Mouse (Mus musculus) heart, postnatal 0 days (tissue): ENCODE measurements at regions not wholly inside any gene's neighbourhood (a gene's known extent, or its start where the extent isn't known, plus 50 kb on each side); places are given as distances from the start of the nearest gene placed in this dataset.
A peak's percentile ranks its signal among the peaks of the same experiment; 100 is the strongest.

Experiments used
- ATAC-seq: fragments of 200-750 bp; cut with Nextera tagmentation; 2 replicates; pipeline ENCODE4 v1.8.0; 2017; ENCODE audit warnings: low read depth, moderate number of reproducible peaks, moderate library complexity; ENCODE audit not compliant: insufficient read depth
- DNase-seq: peaks from one replicate; pipeline ENCODE4 v3.0.0-alpha.2; 2016; ENCODE audit warnings: low spot score
- H3K27ac ChIP-seq: fragments of 300-500 bp; sonication (generic); 2 replicates; pipeline ENCODE4 v1.5.1; 2014; ENCODE audit warnings: low read depth, mild to moderate bottlenecking
- H3K27me3 ChIP-seq: fragments of 300-500 bp; sonication (generic); 2 replicates; pipeline ENCODE4 v1.6.1; 2014; ENCODE audit warnings: low read length, mixed read lengths; ENCODE audit not compliant: control insufficient read depth, insufficient read depth
- H3K36me3 ChIP-seq: fragments of 300-500 bp; sonication (generic); replicated peaks from 2 replicates; pipeline ENCODE4 v1.6.1; 2014; ENCODE audit warnings: low read length, mixed read lengths; ENCODE audit not compliant: control insufficient read depth, insufficient read depth
- H3K4me1 ChIP-seq: fragments of 300-500 bp; sonication (generic); 2 replicates; pipeline ENCODE4 v1.6.1; 2014; ENCODE audit warnings: antibody characterized with exemption; ENCODE audit not compliant: control insufficient read depth, insufficient read depth
- H3K4me2 ChIP-seq: fragments of 300-500 bp; sonication (generic); 2 replicates; pipeline ENCODE4 v1.6.1; 2014; ENCODE audit warnings: low read depth, mild to moderate bottlenecking, low read length, moderate library complexity
- H3K4me3 ChIP-seq: fragments of 300-500 bp; sonication (generic); 2 replicates; pipeline ENCODE4 v1.5.1; 2014; ENCODE audit warnings: low read depth, low read length
- H3K9ac ChIP-seq: fragments of 300-500 bp; sonication (generic); replicated peaks from 2 replicates; pipeline ENCODE4 v1.6.1; 2014; ENCODE audit warnings: low read depth, low read length, mixed read lengths
- H3K9me3 ChIP-seq: fragments of 300-500 bp; sonication (generic); replicated peaks from 2 replicates; pipeline ENCODE4 v1.6.1; 2016; ENCODE audit warnings: low read length; ENCODE audit not compliant: control insufficient read depth
- CTCF ChIP-seq: IDR thresholded peaks from 2 replicates; pipeline ENCODE4 v1.5.1; 2016; ENCODE audit warnings: antibody characterized with exemption, control low read depth, low read depth
- EP300 ChIP-seq: IDR thresholded peaks from 2 replicates; pipeline ENCODE4 v1.6.1; 2016; ENCODE audit warnings: antibody characterized with exemption, low read depth
- WGBS: fragments of 180-500 bp; shearing (Covaris S2); extraction: QIAGEN DNeasy Blood & Tissue Kit; methylation state at CpG from one replicate; pipeline ENCODE4 v1.1.7; 2014; 5-methylcytosine and 5-hydroxymethylcytosine counted together

DNA sequence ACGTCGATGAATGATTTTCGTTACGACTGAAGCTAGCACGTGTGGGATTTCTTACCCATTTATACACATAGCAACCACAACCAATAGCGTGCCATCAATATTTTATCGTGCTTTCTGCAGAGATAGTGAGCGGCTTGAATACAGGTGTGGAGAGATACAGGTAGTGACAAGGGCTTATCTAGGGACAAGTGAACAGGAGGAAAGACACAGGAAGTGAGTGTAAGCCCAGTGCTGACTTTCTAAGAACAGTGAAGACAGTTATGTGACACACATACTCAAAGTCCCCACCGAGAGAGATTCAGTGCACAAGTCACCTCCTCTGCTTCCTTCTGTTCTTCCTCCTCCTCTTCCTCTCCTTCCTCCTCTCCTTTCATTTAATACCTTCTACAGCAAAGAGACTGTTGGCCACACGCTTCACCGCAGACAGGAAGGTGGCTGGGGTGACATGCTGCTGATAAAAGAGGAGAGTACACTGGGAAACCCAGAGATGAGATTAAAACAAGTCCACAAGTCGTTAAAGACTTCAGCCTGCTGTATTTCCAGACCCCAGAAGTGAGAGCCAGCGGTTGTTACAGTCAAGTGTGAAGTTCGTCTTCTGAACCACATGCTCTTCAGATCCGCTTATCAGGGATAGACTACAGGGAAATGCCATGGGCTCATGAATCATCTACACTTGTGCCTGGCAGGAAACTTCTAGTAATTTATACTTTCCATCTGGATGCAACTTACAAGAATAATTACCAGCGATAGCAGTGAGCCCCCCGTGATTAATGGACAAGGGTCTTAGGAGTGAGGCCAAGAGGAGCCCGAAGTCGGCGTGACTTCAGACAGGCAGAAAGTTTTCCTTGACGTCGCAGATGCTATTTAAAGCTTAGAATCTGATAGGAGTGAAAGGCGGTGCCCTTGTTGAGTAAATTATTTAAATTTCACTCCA lies 180.5 kb downstream of the Gxylt1 start:
- no peak overlapping the region for H3K4me3 ChIP-seq
- TF ChIP-seq EP300 (no peak), CTCF (no peak)
- no peak overlapping the region for H3K4me2 ChIP-seq
- H3K4me1 ChIP-seq, result peaks cover 7% of the 10 kb centered on the region; the same call in 1 of the 2 replicates
- 32% methylated on average over 23 of the region's 23 CpGs for WGBS
- no peaks in the 10 kb centered on the region for H3K36me3 ChIP-seq
- DNase-seq, result peak; percentile 23
- H3K27ac ChIP-seq, result no peak overlapping the region
- ATAC-seq, result no peak
- no peaks in the 10 kb centered on the region for H3K9me3 ChIP-seq
- H3K9ac ChIP-seq, result no peak overlapping the region
- no peaks in the 10 kb centered on the region for H3K27me3 ChIP-seq

GRCm38 (mm10) chr15:93091396-93091795 lies 183.6 kb downstream of the Gxylt1 start:
- no peak overlapping the region for H3K4me2 ChIP-seq
- no peak overlapping the region for H3K9ac ChIP-seq
- no peaks in the 10 kb centered on the region for H3K36me3 ChIP-seq
- peaks cover 7% of the 10 kb centered on the region; the same call in 1 of the 2 replicates for H3K4me1 ChIP-seq
- TF ChIP-seq CTCF (no peak), EP300 (no peak)
- no peaks in the 10 kb centered on the region for H3K27me3 ChIP-seq
- WGBS, result 54% methylated on average over 2 of the region's 2 CpGs
- DNase-seq (no peak), ATAC-seq (no peak)
- no peaks in the 10 kb centered on the region for H3K9me3 ChIP-seq
- no peak overlapping the region for H3K4me3 ChIP-seq
- H3K27ac ChIP-seq, result no peak overlapping the region

DNA sequence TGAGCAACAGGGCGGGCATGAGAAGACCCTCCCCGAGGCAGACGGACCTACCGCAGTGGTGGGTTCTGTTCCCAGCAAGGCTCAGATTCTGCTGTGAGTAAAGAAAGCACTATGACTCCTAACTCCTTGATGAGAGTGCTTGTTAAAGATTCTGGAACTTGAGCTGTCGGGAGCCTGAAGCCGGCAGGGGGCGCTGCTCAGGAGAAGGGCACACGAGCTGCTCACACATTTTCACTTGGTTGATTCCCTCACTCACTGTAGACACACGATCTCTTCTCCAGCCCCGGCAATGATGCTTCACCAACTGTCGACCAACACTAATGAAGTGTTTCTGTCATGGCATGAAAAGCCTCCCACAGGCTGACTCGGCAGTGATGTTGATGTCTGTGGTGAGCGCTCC lies 185.6 kb downstream of the Gxylt1 start:
- H3K9ac ChIP-seq, result no peak overlapping the region
- no peaks in the 10 kb centered on the region for H3K36me3 ChIP-seq
- no peaks in the 10 kb centered on the region for H3K27me3 ChIP-seq
- H3K4me3 ChIP-seq, result no peak overlapping the region
- 21% methylated on average over 13 of the region's 13 CpGs for WGBS
- ATAC-seq, result no peak
- H3K4me2 ChIP-seq, result no peak overlapping the region
- peak; percentile 14 for DNase-seq
- H3K27ac ChIP-seq, result no peak overlapping the region
- peaks cover 5% of the 10 kb centered on the region; the same call in 1 of the 2 replicates for H3K4me1 ChIP-seq
- no peaks in the 10 kb centered on the region for H3K9me3 ChIP-seq
- TF ChIP-seq CTCF (peak; percentile 59), EP300 (no peak)

DNA sequence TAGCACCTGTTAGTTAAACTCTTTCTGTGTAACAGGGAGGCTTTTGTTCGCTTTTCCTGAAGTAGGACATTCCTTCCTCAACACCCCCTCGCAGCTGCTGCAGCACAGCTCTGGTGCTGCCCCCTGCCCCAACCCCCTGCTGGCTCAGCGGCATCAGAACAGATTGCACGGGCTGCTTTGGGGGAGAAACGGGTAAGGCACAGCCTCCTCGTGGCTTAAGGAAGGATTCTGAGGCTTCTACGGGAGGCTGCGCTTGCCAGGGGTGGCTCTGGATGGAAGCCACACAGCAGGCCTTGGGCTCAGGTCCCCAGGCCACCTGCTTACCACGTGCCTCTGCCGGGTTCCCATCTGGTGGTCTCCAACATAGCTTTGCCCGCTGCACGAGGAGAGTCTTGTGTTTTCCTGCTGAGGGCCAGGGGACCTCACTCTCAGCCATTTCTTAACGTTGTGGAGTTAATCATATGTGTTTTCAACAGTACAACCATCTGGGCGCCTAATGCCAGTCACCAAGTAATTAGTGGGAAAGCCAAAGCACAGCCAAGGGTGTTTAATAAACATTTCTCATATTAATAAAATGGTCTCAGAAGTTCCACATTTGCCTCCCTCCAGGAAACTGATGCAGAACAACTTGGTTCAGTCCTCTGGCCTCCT lies 189.9 kb downstream of the Gxylt1 start:
- Histone ChIP-seq H3K9ac (no peak overlapping the region), H3K27ac (no peak overlapping the region), H3K4me3 (no peak overlapping the region), H3K4me2 (no peak overlapping the region), H3K36me3 (no peaks in the 10 kb centered on the region), H3K27me3 (no peaks in the 10 kb centered on the region), H3K4me1 (0 out of 2 replicates have a peak, but pooled peaks cover 4% of the 10 kb centered on the region), H3K9me3 (no peaks in the 10 kb centered on the region)
- TF ChIP-seq CTCF (no peak), EP300 (no peak)
- no peak for ATAC-seq
- DNase-seq, result no peak
- 60% methylated on average over 14 of the region's 14 CpGs for WGBS

DNA sequence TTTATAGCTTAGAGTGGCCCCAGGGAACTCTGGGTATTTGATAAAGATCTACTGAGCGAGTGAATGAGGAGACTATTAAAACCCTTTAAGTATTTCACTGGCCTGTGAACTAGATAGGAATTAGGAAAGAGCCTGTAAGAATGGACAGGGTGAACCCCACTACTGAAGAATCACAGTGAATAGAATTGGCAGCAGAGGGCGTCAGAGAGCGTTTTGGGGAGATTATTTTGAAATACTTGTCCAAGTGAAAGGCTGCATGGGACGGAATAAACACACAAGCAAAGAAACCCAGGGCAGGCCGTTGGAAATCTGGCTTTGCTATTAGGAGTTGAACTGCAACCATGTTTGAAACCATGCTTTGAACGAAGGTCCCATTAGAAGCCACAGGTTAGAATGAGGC lies 200.9 kb downstream of the Gxylt1 start:
- TF ChIP-seq EP300, result no peak
- no peak for TF ChIP-seq CTCF
- no peaks in the 10 kb centered on the region for H3K4me1 ChIP-seq
- no peak overlapping the region for H3K9ac ChIP-seq
- H3K27me3 ChIP-seq, result no peaks in the 10 kb centered on the region
- no peak for ATAC-seq
- DNase-seq, result no peak
- no peak overlapping the region for H3K27ac ChIP-seq
- H3K36me3 ChIP-seq, result no peaks in the 10 kb centered on the region
- no peak overlapping the region for H3K4me3 ChIP-seq
- WGBS, result 48% methylated on average over 6 of the region's 6 CpGs
- H3K9me3 ChIP-seq, result no peaks in the 10 kb centered on the region
- H3K4me2 ChIP-seq, result no peak overlapping the region
